Mouse (Mus musculus) liver, embryonic 11.5 days (tissue): ENCODE data around the gene Gng5. TPM values are rescaled to one million over a fixed set of nuclear protein-coding genes. Genes with fewer than 3 reads are reported as not detected.
A peak's percentile ranks its signal among the peaks of the same experiment; 100 is the strongest.

Experiments
- ATAC-seq: fragments of 200-750 bp; cut with Nextera tagmentation; replicated peaks from 2 replicates; pipeline ENCODE4 v1.8.0; 2017; ENCODE audit warnings: moderate number of reproducible peaks, mild to moderate bottlenecking, moderate TSS enrichment, moderate library complexity; ENCODE audit not compliant: low FRiP score
- DNase-seq: peaks from one replicate; pipeline ENCODE4 v3.0.0-alpha.2; 2017; ENCODE audit warnings: low spot score
- H3K27ac ChIP-seq: fragments of 300-500 bp; sonication (generic); 2 replicates; pipeline ENCODE4 v1.5.1; 2014; ENCODE audit warnings: mild to moderate bottlenecking, low read depth, low read length, control low read depth
- H3K27me3 ChIP-seq: fragments of 300-500 bp; sonication (generic); replicated peaks from 2 replicates; pipeline ENCODE4 v1.6.1; 2014; ENCODE audit warnings: low read length, mixed read lengths; ENCODE audit not compliant: control insufficient read depth, insufficient read depth
- H3K36me3 ChIP-seq: fragments of 300-500 bp; sonication (generic); 2 replicates; pipeline ENCODE4 v1.6.1; 2014; ENCODE audit warnings: mild to moderate bottlenecking, low read length, moderate library complexity, mixed read lengths; ENCODE audit not compliant: control insufficient read depth, insufficient read depth
- H3K4me1 ChIP-seq: fragments of 300-500 bp; sonication (generic); replicated peaks from 2 replicates; pipeline ENCODE4 v1.6.1; 2014; ENCODE audit warnings: low read length, mixed read lengths; ENCODE audit not compliant: control insufficient read depth, insufficient read depth
- H3K4me2 ChIP-seq: fragments of 300-500 bp; sonication (generic); 2 replicates; pipeline ENCODE4 v1.6.1; 2014; ENCODE audit warnings: mild to moderate bottlenecking, control low read depth, moderate library complexity
- H3K4me3 ChIP-seq: fragments of 300-500 bp; sonication (generic); 2 replicates; pipeline ENCODE4 v1.5.1; 2014; ENCODE audit warnings: low read depth, low read length, control low read depth
- H3K9ac ChIP-seq: fragments of 300-500 bp; sonication (generic); 2 replicates; pipeline ENCODE4 v1.6.1; 2014; ENCODE audit warnings: low read depth, low read length, control low read depth
- H3K9me3 ChIP-seq: fragments of 300-500 bp; sonication (generic); 2 replicates; pipeline ENCODE4 v1.6.1; 2016; ENCODE audit warnings: low read length, inconsistent platforms, mixed read lengths; ENCODE audit not compliant: control insufficient read depth
- WGBS: fragments of 180-500 bp; shearing (Covaris S2); extraction: QIAGEN DNeasy Blood & Tissue Kit; methylation state at CpG from one replicate; pipeline ENCODE4 v1.1.7; 2014; 5-methylcytosine and 5-hydroxymethylcytosine counted together
- polyA plus RNA-seq: library from polyadenylated mRNA; unstranded; fragments of >200 nt; fragmentation: Nextera tagmentation; extraction: Ambion mirVana; gene quantifications from 2 replicates; pipeline ENCODE4 v1.2.1, GENCODE M21; 2014

The Gng5 gene
- polyA plus RNA-seq: 936 and 987 TPM in 2 replicates

DNA sequence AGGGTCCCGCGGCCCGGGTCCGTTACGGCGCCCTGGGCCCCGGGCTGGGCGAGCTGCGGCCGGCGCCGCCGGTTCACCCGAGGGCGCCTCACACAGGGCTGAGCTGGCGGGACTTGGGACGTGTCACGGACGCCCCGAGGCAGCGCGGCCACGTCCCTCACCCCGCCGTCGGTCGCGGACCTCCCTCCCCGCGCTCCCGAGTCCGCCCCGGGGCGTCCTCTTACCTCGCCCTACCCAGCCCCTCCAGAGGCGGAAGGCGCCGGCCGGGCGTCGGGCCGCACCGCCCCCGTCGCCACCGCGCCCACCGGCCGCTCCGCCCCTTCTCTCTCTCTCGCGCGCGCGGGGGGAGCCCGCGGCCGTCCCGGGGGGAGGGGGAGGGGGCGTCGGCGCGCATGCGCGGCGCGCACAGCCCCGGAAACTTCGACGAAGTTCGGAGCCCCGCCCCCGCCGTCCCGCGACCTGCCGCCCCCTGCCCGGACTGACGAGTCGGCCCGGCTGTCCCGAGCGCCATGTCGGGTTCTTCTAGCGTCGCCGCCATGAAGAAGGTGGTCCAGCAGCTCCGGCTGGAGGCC lies at the start of gene Gng5, which contains the start of gene Spata1:
Gng5 (plus strand) TSS at position 377 of the 572 bp plus-strand sequence.
Spata1 (minus strand) TSS at position 323 of the 572 bp plus-strand sequence.
- Histone ChIP-seq H3K9me3 (no peaks in the 10 kb centered on the region), H3K9ac (peak within 1 kb of the TSS; percentile 96), H3K4me3 (peak within 1 kb of the TSS; percentile 94), H3K27ac (peak within 1 kb of the TSS; percentile 94), H3K4me2 (peak within 1 kb of the TSS; percentile 89), H3K36me3 (peaks cover 11% of the 10 kb centered on the region; the same call in 1 of the 2 replicates), H3K4me1 (peaks cover 17% of the 10 kb centered on the region), H3K27me3 (no peaks in the 10 kb centered on the region)
- ATAC-seq (peak; percentile 94), DNase-seq (peak; percentile 90)
- under 1% methylated on average over 66 of the region's 88 CpGs for WGBS

DNA sequence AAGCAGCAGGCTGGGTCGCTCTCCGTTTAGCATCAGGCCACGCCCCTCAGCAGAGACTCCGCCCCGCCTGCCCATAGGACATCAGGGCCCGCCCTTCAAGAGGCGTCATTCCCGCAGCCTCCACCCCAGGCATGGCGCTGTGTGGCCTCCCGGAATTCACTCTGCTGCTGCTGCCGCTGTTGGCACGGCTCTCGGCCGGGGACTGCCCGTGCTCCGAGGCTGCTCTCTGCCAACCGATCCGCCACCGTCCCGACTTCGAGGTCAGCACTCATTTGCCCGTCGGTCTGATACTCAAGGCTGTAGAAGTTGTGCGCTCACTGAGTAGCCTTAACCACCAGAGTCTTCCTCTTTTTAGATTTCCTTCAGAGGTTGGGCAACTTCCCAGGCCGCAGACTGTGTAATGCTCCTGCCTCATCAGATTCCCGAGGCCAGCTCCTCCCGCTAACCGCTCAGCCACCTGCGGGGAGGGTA lies 49.2 kb upstream of the Gng5 start:
- Histone ChIP-seq H3K9me3 (no peaks in the 10 kb centered on the region), H3K4me3 (peak overlapping the region; percentile 59), H3K36me3 (peaks cover 4% of the 10 kb centered on the region; the same call in 1 of the 2 replicates), H3K4me1 (peaks cover 4% of the 10 kb centered on the region), H3K9ac (peak overlapping the region; percentile 67), H3K4me2 (peak overlapping the region; percentile 62), H3K27me3 (no peaks in the 10 kb centered on the region), H3K27ac (peak overlapping the region; percentile 54; the same call in 1 of the 2 replicates)
- under 1% methylated on average over 29 of the region's 29 CpGs for WGBS
- ATAC-seq: peak; percentile 99
- peak; percentile 94 for DNase-seq

DNA sequence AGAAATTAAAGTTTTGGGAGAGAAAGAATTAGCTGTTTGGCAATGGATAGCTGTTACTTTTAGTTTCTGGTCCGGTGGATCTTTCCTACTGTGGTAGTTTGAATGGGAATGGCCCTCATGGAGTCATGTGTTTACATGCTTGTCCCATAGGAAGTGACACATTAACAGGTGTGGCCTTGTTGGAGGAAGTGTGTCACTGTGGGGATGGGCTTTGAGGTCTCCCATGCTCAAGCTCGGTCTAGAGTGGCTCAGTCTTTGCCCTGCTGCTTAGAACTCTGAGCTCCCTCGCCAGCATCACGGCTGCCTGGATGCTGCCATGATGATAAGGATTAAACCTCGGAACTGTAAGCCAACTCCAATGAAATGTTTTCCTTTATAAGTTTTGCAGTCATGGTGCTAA lies 48.2 kb upstream of the Gng5 start:
- Histone ChIP-seq H3K9me3 (no peaks in the 10 kb centered on the region), H3K9ac (no peak overlapping the region), H3K27ac (no peak overlapping the region), H3K4me3 (no peak overlapping the region), H3K36me3 (no peaks in the 10 kb centered on the region), H3K27me3 (no peaks in the 10 kb centered on the region), H3K4me1 (peaks cover 4% of the 10 kb centered on the region), H3K4me2 (no peak overlapping the region)
- 89% methylated on average over 5 of the region's 5 CpGs for WGBS
- DNase-seq: no peak
- ATAC-seq: no peak

DNA sequence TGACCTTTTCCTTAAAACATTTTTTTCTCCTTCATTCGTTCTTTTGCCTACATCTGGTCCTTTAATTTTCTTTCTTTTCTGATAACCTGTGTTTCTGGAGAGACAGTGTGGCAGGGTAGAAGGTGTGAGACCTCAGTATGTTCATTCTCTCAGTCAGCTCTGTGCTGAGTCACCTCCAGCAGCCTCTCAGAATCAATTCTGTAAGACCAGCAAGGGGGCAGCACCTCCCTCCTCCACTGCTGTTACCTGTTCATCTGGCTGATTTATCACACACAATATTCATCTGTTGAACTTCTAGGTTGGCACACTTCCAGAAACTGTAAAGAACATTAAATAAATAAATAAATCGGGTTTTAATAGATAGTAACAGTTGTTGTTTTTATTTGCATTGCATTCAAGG lies 36.7 kb upstream of the Gng5 start:
- no peak overlapping the region for H3K27ac ChIP-seq
- no peak overlapping the region for H3K4me3 ChIP-seq
- DNase-seq (no peak), ATAC-seq (peak; percentile 51)
- no peaks in the 10 kb centered on the region for H3K9me3 ChIP-seq
- no peaks in the 10 kb centered on the region for H3K4me1 ChIP-seq
- no peaks in the 10 kb centered on the region for H3K27me3 ChIP-seq
- no peaks in the 10 kb centered on the region for H3K36me3 ChIP-seq
- H3K4me2 ChIP-seq: no peak overlapping the region
- 63% methylated on average over 2 of the region's 2 CpGs for WGBS
- H3K9ac ChIP-seq: no peak overlapping the region

DNA sequence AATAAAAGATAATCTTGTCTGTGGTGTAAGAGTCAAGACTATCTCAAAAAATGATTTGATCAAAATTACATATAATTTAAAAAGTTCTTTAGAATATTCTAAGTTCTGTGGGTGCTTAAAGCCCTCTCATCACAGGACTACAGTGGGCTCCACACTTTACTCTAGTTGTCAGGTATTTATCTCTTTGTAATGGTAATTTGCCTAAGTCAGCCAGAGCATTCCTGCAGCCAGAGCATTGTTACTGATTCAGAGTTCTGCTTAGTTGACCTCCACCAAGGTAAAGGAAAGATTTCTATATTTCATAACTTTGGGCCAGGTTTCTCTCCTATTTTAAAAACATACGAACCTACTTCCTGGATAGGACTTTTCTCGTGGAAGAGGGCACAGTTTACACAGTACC lies 30.4 kb upstream of the Gng5 start:
- Histone ChIP-seq H3K36me3 (no peaks in the 10 kb centered on the region), H3K4me1 (no peaks in the 10 kb centered on the region), H3K9me3 (no peaks in the 10 kb centered on the region), H3K4me2 (no peak overlapping the region), H3K27ac (no peak overlapping the region), H3K9ac (no peak overlapping the region), H3K4me3 (no peak overlapping the region), H3K27me3 (no peaks in the 10 kb centered on the region)
- no peak for DNase-seq
- no peak for ATAC-seq
- WGBS: 72% methylated on average over 2 of the region's 2 CpGs

DNA sequence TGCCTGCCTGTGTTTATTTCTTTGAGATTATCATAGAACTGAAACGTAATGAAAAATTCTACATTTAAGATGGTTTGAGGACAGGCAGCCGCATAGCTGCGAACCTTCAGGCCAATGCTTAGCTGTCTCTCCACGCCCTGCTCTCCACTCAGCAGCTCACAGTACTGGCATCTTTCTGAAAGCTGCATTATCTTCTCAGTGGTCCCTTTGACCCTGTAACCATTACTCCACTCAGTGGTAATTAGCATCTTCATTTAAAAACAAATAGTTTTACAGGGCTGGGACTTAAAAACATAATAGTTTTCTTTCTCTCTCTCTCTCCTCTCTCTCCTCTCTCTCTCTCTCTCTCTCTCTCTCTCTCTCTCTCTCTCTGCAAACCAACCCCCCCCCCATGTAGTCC lies 26.9 kb upstream of the Gng5 start:
- no peak overlapping the region for H3K9ac ChIP-seq
- H3K4me3 ChIP-seq: no peak overlapping the region
- ATAC-seq (no peak), DNase-seq (no peak)
- no peak overlapping the region for H3K4me2 ChIP-seq
- no peaks in the 10 kb centered on the region for H3K4me1 ChIP-seq
- H3K27ac ChIP-seq: no peak overlapping the region
- H3K9me3 ChIP-seq: no peaks in the 10 kb centered on the region
- WGBS: 74% methylated on average over 4 of the region's 4 CpGs
- H3K27me3 ChIP-seq: no peaks in the 10 kb centered on the region
- H3K36me3 ChIP-seq: no peaks in the 10 kb centered on the region

DNA sequence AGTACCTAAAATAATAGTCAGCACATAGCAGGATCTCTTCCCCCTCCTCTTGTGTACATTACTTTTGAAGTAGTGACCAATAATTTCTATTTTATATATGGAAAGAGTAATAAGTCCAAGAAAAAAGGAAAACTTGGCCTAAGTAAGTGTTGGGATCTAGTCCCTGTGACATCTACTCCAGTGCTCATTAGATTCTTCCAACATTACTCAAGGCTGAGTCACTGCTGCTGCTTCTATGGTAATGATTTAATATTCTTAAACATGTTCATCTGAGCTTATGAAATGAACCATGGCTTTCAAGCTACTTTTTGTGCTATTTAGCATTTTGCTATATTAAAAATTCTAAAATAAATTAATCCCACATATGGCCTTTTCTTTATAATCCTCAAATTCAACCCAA lies 25.9 kb upstream of the Gng5 start:
- H3K27ac ChIP-seq: no peak overlapping the region
- ATAC-seq (no peak), DNase-seq (no peak)
- no peaks in the 10 kb centered on the region for H3K36me3 ChIP-seq
- H3K27me3 ChIP-seq: no peaks in the 10 kb centered on the region
- H3K4me2 ChIP-seq: no peak overlapping the region
- H3K4me3 ChIP-seq: no peak overlapping the region
- no peak overlapping the region for H3K9ac ChIP-seq
- no peaks in the 10 kb centered on the region for H3K9me3 ChIP-seq
- no peaks in the 10 kb centered on the region for H3K4me1 ChIP-seq

DNA sequence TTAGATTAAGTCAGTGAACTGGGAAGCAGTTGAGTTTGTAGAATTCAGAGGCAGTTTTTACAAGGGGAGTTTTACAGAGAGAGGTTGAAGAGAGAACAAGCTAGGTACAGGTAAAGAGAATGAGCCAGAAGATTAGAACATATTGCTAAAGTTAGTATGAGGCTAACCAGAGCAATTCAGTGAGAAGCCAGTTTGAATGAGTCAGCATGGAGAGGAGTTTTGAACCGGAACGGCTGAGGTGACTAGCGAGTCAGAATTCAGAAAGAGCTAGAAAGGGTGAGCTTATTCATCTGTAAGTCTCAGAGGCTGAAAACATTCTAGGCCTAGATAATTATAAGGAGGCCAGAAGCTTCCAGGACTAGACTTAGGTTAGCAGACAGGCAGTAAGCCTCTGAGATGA lies 25.2 kb upstream of the Gng5 start:
- Histone ChIP-seq H3K4me2 (no peak overlapping the region), H3K27me3 (no peaks in the 10 kb centered on the region), H3K36me3 (no peaks in the 10 kb centered on the region), H3K9me3 (no peaks in the 10 kb centered on the region), H3K27ac (no peak overlapping the region), H3K9ac (no peak overlapping the region), H3K4me1 (no peaks in the 10 kb centered on the region), H3K4me3 (no peak overlapping the region)
- no peak for DNase-seq
- no peak for ATAC-seq
- WGBS: 83% methylated on average over 3 of the region's 3 CpGs

DNA sequence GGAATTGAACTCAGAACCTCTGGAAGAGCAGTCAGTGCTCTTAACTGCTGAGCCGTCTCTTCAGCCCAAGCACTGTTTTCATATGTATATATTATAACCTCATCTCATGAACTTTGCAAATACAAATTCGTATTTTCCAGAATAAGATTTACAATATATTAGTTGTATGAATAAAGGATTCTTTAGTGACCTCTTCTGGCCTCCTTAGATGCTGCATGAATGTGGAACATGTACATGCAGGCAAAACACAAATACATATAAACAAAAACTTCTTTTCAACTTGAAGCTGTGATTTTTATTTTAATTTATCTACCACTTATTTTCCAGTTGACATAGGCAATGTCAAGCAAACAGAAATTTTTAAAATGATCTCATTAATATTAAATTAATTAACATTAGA lies 17.6 kb upstream of the Gng5 start:
- H3K9me3 ChIP-seq: no peaks in the 10 kb centered on the region
- H3K4me2 ChIP-seq: no peak overlapping the region
- H3K27me3 ChIP-seq: no peaks in the 10 kb centered on the region
- no peaks in the 10 kb centered on the region for H3K36me3 ChIP-seq
- H3K9ac ChIP-seq: no peak overlapping the region
- ATAC-seq: no peak
- 67% methylated on average over 2 of the region's 2 CpGs for WGBS
- no peak overlapping the region for H3K4me3 ChIP-seq
- no peak overlapping the region for H3K27ac ChIP-seq
- no peaks in the 10 kb centered on the region for H3K4me1 ChIP-seq
- no peak for DNase-seq
